Mouse (Mus musculus) thymus, adult 2 months (tissue): ENCODE data around the gene Ap3b1. TPM values are rescaled to one million over a fixed set of nuclear protein-coding genes. Genes with fewer than 3 reads are reported as not detected.

Source experiments
- DNase-seq: peaks from one replicate; pipeline ENCODE4 v3.0.0; 2021
- H3K27ac ChIP-seq: fragments of 200-500 bp; 2 replicates; pipeline ENCODE4 v1.5.1; 2012; ENCODE audit warnings: low read length, control low read depth; ENCODE audit not compliant: control insufficient read depth, insufficient read depth
- H3K27me3 ChIP-seq: fragments of 200-500 bp; 2 replicates; pipeline ENCODE4 v1.6.1; 2012; ENCODE audit warnings: mild to moderate bottlenecking, low read length, moderate library complexity, mixed read lengths; ENCODE audit not compliant: control insufficient read depth, insufficient read depth
- H3K36me3 ChIP-seq: fragments of 200-500 bp; 2 replicates; pipeline ENCODE4 v1.6.1; 2012; ENCODE audit warnings: mild to moderate bottlenecking, low read length, moderate library complexity; ENCODE audit not compliant: control insufficient read depth, insufficient read depth
- H3K4me1 ChIP-seq: fragments of 200-500 bp; replicated peaks from 2 replicates; pipeline ENCODE4 v1.6.1; 2012; ENCODE audit warnings: low read length; ENCODE audit not compliant: control insufficient read depth, insufficient read depth
- H3K4me3 ChIP-seq: fragments of 200-500 bp; 2 replicates; pipeline ENCODE4 v1.5.1; 2012; ENCODE audit warnings: mild to moderate bottlenecking, low read length, control low read depth, moderate library complexity; ENCODE audit not compliant: control insufficient read depth, insufficient read depth
- CTCF ChIP-seq: fragments of 200-500 bp; IDR thresholded peaks from 2 replicates; pipeline ENCODE4 v1.5.1; 2012; ENCODE audit warnings: mild to moderate bottlenecking, control low read depth, low read length, moderate library complexity, borderline replicate concordance; ENCODE audit not compliant: control insufficient read depth, poor library complexity, insufficient read depth; ENCODE audit errors: extremely low read depth
- POLR2A ChIP-seq: fragments of 200-500 bp; IDR thresholded peaks from 2 replicates; pipeline ENCODE4 v1.6.1; 2012; ENCODE audit warnings: mild to moderate bottlenecking, low read length, control low read depth, moderate library complexity; ENCODE audit not compliant: control insufficient read depth, poor library complexity, insufficient read depth; ENCODE audit errors: extremely low read depth
- WGBS: fragments of 180-500 bp; shearing (Covaris S2); methylation state at CpG from one replicate; pipeline ENCODE4 v1.1.7; 2018; 5-methylcytosine and 5-hydroxymethylcytosine counted together
- polyA plus RNA-seq: library from polyadenylated mRNA; depleted of rRNA; stranded (reverse); fragments of >200 nt; gene quantifications from 2 replicates; pipeline ENCODE4 v1.2.3, GENCODE M21; 2012

Ap3b1 gene
- polyA plus RNA-seq, 1 experiment: 39.4 TPM

DNA sequence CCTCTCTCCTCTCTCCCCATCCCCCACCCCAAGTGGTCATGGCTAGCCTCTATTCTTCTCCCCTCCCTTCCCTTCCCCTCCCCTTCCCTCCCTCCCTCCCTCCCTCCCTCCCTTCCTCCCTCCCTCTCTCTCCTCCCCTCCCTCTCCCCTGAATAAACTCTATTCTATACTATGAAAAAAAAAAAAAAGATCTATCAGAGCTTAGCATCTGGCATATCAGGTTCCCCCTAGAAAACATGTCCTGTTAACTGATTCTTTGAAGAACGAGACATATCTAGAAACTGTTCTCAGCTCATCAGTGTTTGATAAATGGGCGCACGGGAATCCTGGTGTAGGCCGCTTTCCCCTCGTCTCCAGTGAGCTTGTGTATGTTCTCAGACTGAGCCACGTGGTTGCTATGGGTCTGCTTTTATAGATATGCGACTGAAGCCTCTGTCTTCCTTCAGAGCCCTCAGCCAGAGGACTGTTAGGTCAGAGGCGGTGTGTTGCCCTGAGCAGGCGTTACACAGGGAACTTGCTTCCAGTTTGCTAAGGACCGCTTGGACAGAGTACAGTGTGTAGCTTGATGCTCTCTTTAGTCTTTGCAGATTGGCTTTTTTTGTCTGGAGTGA, 154.5 kb downstream of the Ap3b1 start:
- H3K36me3 ChIP-seq: peaks cover 3% of the 10 kb centered on the region; the same call in 1 of the 2 replicates
- no peaks in the 10 kb centered on the region for H3K4me1 ChIP-seq
- no peak overlapping the region for H3K4me3 ChIP-seq
- DNase-seq: no peak
- H3K27me3 ChIP-seq: no peaks in the 10 kb centered on the region
- H3K27ac ChIP-seq: no peak overlapping the region
- TF ChIP-seq POLR2A: no peak
- no peak for TF ChIP-seq CTCF
- WGBS: 91% methylated on average over 10 of the region's 10 CpGs

DNA sequence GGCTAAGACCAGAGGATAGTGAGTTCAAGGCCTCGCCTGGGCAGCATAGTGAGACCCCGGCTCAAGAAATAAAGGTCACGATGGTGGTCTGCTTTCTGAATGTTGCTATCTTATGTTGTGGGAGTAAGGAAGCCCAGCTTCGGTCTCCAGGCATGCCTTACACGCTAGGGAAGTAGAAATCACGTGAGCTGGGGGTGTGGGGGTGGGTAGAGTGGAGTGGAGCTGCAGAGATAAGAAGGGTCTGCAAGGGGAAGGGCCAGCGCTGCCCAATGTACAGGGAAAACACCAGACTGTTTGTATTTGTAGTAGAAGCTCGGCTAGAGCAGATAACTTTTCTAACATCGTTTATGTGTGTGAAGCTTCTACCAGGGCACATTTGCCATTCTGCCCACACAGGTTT, 155.1 kb downstream of the Ap3b1 start:
- WGBS: 96% methylated on average over 9 of the region's 9 CpGs

DNA sequence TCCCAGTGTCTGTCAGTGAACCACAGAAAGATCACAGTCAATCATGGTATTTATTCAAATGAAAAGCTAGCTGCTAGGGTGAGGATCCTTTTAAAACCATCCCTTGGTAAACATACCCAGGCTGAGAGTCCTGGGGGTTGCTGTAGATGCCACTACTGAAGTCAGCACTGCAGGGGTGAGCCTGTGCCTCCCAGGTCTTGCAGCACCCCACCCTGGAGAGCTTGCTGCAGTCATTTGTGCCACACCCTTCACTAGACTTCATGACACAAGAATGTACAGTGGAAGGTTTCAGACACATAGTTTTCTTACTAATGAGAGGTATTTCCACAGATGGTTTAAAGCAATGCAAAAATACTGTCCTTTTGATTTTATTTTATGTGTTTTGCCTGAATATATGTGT, 156.2 kb downstream of the Ap3b1 start:
- Histone ChIP-seq H3K4me1 (0 out of 2 replicates have a peak, but pooled peaks cover 2% of the 10 kb centered on the region), H3K27me3 (no peaks in the 10 kb centered on the region), H3K4me3 (no peak overlapping the region), H3K36me3 (no peaks in the 10 kb centered on the region; the same call in 1 of the 2 replicates), H3K27ac (no peak overlapping the region)
- no peak for DNase-seq
- no peak for TF ChIP-seq CTCF
- TF ChIP-seq POLR2A: no peak

More for the DNA sequence above, 155.1 kb downstream of the Ap3b1 start:
- TF ChIP-seq POLR2A (no peak), CTCF (no peak)
- H3K36me3 ChIP-seq: peaks cover 3% of the 10 kb centered on the region; the same call in 1 of the 2 replicates
- no peak overlapping the region for H3K4me3 ChIP-seq
- H3K27me3 ChIP-seq: no peaks in the 10 kb centered on the region
- H3K27ac ChIP-seq: no peak overlapping the region
- no peak for DNase-seq
- H3K4me1 ChIP-seq: no peaks in the 10 kb centered on the region

DNA sequence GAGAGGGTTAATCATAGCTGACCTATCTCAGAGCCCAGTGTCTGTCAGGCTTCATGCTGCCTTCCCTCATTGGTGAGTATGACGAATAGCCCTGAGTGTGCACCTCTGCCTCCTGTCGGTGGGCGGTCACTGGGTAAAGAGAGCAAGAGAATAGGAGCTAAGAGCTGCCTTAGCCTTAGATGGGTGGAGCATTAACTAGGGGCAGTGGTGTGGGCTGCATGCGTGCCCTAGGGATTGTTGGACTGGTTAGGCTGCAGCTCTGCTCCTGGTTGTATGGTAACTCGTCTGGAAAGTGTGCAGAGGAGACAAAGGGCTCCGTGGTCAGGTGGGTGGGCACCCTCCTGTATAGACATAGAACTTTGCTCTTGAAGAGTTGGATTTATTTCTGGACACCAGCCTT, 157.8 kb downstream of the Ap3b1 start:
- H3K4me3 ChIP-seq: no peak overlapping the region
- no peaks in the 10 kb centered on the region; the same call in none of the 2 replicates for H3K36me3 ChIP-seq
- TF ChIP-seq POLR2A: no peak
- TF ChIP-seq CTCF: no peak
- H3K27ac ChIP-seq: no peak overlapping the region
- H3K27me3 ChIP-seq: no peaks in the 10 kb centered on the region
- no peak for DNase-seq
- 95% methylated on average over 6 of the region's 6 CpGs for WGBS
- 0 out of 2 replicates have a peak, but pooled peaks cover 2% of the 10 kb centered on the region for H3K4me1 ChIP-seq

DNA sequence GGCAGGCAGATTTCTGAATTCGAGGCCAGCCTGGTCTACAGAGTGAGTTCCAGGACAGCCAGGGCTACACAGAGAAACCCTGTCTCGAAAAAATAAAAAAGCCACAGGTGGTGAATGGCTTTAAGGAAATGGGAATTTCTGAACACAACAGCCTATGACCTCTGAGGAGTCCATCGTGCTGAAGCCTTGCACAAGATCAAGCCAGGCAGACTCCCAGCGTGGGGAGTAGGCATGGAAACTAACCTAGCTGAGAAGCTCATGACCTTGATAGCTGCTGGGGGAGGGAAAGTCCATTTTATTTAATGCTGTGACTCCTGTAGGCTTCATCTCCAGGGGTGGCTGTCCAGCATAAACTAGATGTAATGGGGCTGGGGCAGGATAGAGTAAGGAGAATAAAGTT, 159.4 kb downstream of the Ap3b1 start:
- DNase-seq: no peak
- 97% methylated on average over 4 of the region's 4 CpGs for WGBS
- no peaks in the 10 kb centered on the region; the same call in 1 of the 2 replicates for H3K36me3 ChIP-seq
- H3K27ac ChIP-seq: no peak overlapping the region
- 0 out of 2 replicates have a peak, but pooled peaks cover 2% of the 10 kb centered on the region for H3K4me1 ChIP-seq
- H3K27me3 ChIP-seq: no peaks in the 10 kb centered on the region
- no peak overlapping the region for H3K4me3 ChIP-seq
- TF ChIP-seq POLR2A: no peak
- TF ChIP-seq CTCF: no peak

DNA sequence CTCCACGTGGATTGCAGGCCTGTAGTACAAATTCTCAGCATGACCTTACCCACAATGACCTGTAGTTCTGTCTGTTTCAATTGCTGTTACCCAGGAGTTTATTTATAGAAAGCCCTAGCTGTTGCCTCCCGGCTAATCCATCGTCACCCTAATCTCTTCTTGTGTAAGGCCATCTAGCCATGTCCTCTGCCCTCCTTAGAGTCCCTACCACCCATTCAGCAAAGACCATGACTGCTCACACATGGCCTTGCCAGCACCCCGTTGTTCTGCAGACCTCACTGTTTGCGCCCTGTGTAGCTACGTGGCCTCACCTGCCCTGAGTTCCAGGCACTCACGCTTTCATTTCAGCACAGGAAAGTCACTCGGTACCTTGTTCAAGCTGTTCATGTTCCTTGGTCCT, 160.5 kb downstream of the Ap3b1 start:
- Histone ChIP-seq H3K4me1 (0 out of 2 replicates have a peak, but pooled peaks cover 2% of the 10 kb centered on the region), H3K27ac (no peak overlapping the region), H3K4me3 (no peak overlapping the region), H3K36me3 (no peaks in the 10 kb centered on the region; the same call in 1 of the 2 replicates), H3K27me3 (no peaks in the 10 kb centered on the region)
- TF ChIP-seq POLR2A (no peak), CTCF (no peak)
- DNase-seq: no peak
- 96% methylated on average over 8 of the region's 8 CpGs for WGBS
